Mouse (Mus musculus) heart, adult 2 months (tissue): Measurements from ENCODE around the gene Htr6.

Experiments
- CTCF ChIP-seq: fragments of 200-600 bp; IDR thresholded peaks from 2 replicates; pipeline ENCODE4 v1.8.1; 2022; ENCODE audit warnings: antibody characterized with exemption, mild to moderate bottlenecking, moderate library complexity
- EP300 ChIP-seq: fragments of 200-500 bp; IDR thresholded peaks from 2 replicates; pipeline ENCODE4 v1.6.1; 2011; ENCODE audit warnings: low read depth, low read length, control low read depth; ENCODE audit not compliant: insufficient read depth
- POLR2A ChIP-seq: fragments of 200-500 bp; IDR thresholded peaks from 2 replicates; pipeline ENCODE4 v1.6.1; 2011; ENCODE audit warnings: mild to moderate bottlenecking, low read depth, low read length, control low read depth; ENCODE audit not compliant: insufficient read depth

DNA sequence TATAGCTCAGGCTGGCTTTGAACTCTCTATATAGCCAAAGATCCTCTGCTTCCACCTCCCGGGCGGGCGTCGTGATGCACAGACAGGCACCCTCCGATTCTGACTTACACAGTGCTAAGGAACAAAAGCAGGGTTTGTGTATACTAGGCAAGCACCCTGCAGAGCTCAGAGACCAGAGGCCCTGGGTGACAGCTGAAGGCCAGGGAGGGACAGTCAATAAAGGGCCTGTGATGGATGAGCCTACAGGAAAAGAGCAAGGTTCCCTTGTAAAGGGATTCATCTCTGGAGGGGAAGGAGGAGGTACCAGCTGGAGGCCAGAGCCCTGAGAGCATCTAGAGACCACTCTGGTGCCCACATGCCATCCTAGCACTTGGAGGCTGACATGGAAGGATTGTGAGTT lies 22.0 kb downstream of the Htr6 start:
- TF ChIP-seq EP300: no peak
- TF ChIP-seq CTCF: no peak
- TF ChIP-seq POLR2A: no peak
